Mouse (Mus musculus): Measurements from ENCODE around the gene Rere. TPM values are rescaled to one million over a fixed set of nuclear protein-coding genes. Genes with fewer than 3 reads are reported as not detected.

Rere gene
- total and polyA plus RNA-seq, 3 experiments, result 3.1 to 36.5 (median 8.7) TPM

- H3K4me2 ChIP-seq (ENCODE audit: insufficient read depth, low read depth, poor library complexity, severe bottlenecking), result no peak overlapping the region
- peaks cover 0 to 20% of the 10 kb centered on the region in 2 experiments; a peak in 2 of 4 replicates for H3K4me1 ChIP-seq (ENCODE audit: control insufficient read depth in 1 of 2, insufficient read depth in 2 of 2)
- no peak overlapping the region for H3K27ac ChIP-seq (ENCODE audit: insufficient read depth, low read depth)
- no peak for TF ChIP-seq TBP (conservative IDR thresholded peaks at IDR 0.05; ENCODE audit: low read depth, low read length)
- no peak for TF ChIP-seq ZNF384 (IDR thresholded peaks at IDR 0.05; ENCODE audit: low read depth, low read length)
- no peak overlapping the region for H3K4me3 ChIP-seq (replicated peaks in 1 of 3; ENCODE audit: low read depth in 2 of 3, low read length in 2 of 3, poor library complexity in 1 of 3)
- dilution Hi-C loops (cut with MboI; ENCODE audit: extremely low pct_ligation_motif_present, extremely low pct_unique_long_range_greater_than_20kb, low sequenced_read_pairs), result no loop called here
- in situ Hi-C loops (cut with MboI; ENCODE audit: low pct_ligation_motif_present, low pct_unique_long_range_greater_than_20kb, low sequenced_read_pairs), result no loop called here
- no peaks in the 10 kb centered on the region for H3K9me3 ChIP-seq (replicated peaks; ENCODE audit: low read length)
- no peaks in the 10 kb centered on the region for H3K27me3 ChIP-seq (replicated peaks)
- H3K9ac ChIP-seq (ENCODE audit: insufficient read depth, low read depth), result no peak overlapping the region
- peaks cover 0 to 8% of the 10 kb centered on the region in 2 experiments for H3K36me3 ChIP-seq (replicated peaks in 1 of 2; ENCODE audit: control insufficient read depth in 1 of 2, insufficient read depth in 1 of 2, low read length in 1 of 2)
- no peak for DNase-seq (ENCODE audit: extremely low read depth)
- 0 out of 2 replicates have a peak, but pooled peaks cover 6% of the 10 kb centered on the region for H3K79me2 ChIP-seq (replicated peaks; ENCODE audit: control insufficient read depth, extremely low read depth, insufficient read depth, poor library complexity, severe bottlenecking)
These were observed 33.9 kb downstream of the Rere start for GRCm38 (mm10) chr4:150315301-150315700.

GRCm38 (mm10) chr4:150316546-150316945 is 35.1 kb downstream of the Rere start:
- no peaks in the 10 kb centered on the region for H3K27me3 ChIP-seq (replicated peaks)
- H3K4me2 ChIP-seq (ENCODE audit: insufficient read depth, low read depth, poor library complexity, severe bottlenecking), result no peak overlapping the region
- peak; percentile 7 for DNase-seq (ENCODE audit: extremely low read depth)
- no peak overlapping the region for H3K27ac ChIP-seq (ENCODE audit: insufficient read depth, low read depth)
- TF ChIP-seq ELF1 (IDR thresholded peaks at IDR 0.05; ENCODE audit: low read depth, low read length), result no peak
- TF ChIP-seq E2F4 (IDR thresholded peaks at IDR 0.05; ENCODE audit: insufficient replicate concordance, low read depth, low read length), result no peak
- TF ChIP-seq SIN3A (IDR thresholded peaks at IDR 0.05; ENCODE audit: low read length), result no peak
- TF ChIP-seq JUN (IDR thresholded peaks at IDR 0.05; ENCODE audit: insufficient read depth, low read depth, low read length), result no peak
- TF ChIP-seq SMC3 (IDR thresholded peaks at IDR 0.05; ENCODE audit: low read depth, low read length), result no peak
- no peak for TF ChIP-seq ZKSCAN1 (IDR thresholded peaks at IDR 0.05; ENCODE audit: borderline replicate concordance, low read depth, low read length)
- TF ChIP-seq CHD2 (IDR thresholded peaks at IDR 0.05; ENCODE audit: low read length), result no peak
- no peak for TF ChIP-seq NRF1 (IDR thresholded peaks at IDR 0.05; ENCODE audit: low read depth, low read length)
- no peak for TF ChIP-seq MEF2A (IDR thresholded peaks at IDR 0.05; ENCODE audit: borderline replicate concordance, low read depth, low read length)
- TF ChIP-seq ZMIZ1 (IDR thresholded peaks at IDR 0.05; ENCODE audit: low read depth, low read length), result no peak
- no peak for TF ChIP-seq GABPA (IDR thresholded peaks at IDR 0.05; ENCODE audit: insufficient replicate concordance, low read depth, low read length)
- TF ChIP-seq ETS1 (conservative IDR thresholded peaks at IDR 0.05; ENCODE audit: low read depth, low read length), result no peak
- no peak for TF ChIP-seq BHLHE40 (IDR thresholded peaks at IDR 0.05; ENCODE audit: low read depth, low read length)
- 0 out of 2 replicates have a peak, but pooled peaks cover 6% of the 10 kb centered on the region for H3K79me2 ChIP-seq (replicated peaks; ENCODE audit: control insufficient read depth, extremely low read depth, insufficient read depth, poor library complexity, severe bottlenecking)
- dilution Hi-C loops (cut with MboI; ENCODE audit: extremely low pct_ligation_motif_present, extremely low pct_unique_long_range_greater_than_20kb, low sequenced_read_pairs) (no loop called here), in situ Hi-C loops (cut with MboI; ENCODE audit: low pct_ligation_motif_present, low pct_unique_long_range_greater_than_20kb, low sequenced_read_pairs) (no loop called here)
- H3K4me1 ChIP-seq (ENCODE audit: control insufficient read depth in 1 of 2, insufficient read depth in 2 of 2), result peaks cover 0 to 15% of the 10 kb centered on the region in 2 experiments; a peak in 2 of 4 replicates
- H3K9ac ChIP-seq (ENCODE audit: insufficient read depth, low read depth), result no peak overlapping the region
- H3K9me3 ChIP-seq (replicated peaks; ENCODE audit: low read length), result no peaks in the 10 kb centered on the region
- no peak overlapping the region for H3K4me3 ChIP-seq (replicated peaks in 1 of 3; ENCODE audit: low read depth in 2 of 3, low read length in 2 of 3, poor library complexity in 1 of 3)
- H3K36me3 ChIP-seq (replicated peaks in 1 of 2; ENCODE audit: control insufficient read depth in 1 of 2, insufficient read depth in 1 of 2, low read length in 1 of 2), result peaks cover 0 to 8% of the 10 kb centered on the region in 2 experiments

All from CH12.LX (cell line).